ENCODE assay signal across 15 mouse cellular contexts in genomic region chr4:40969161-40969560, GRCm38 (mm10). TPM values are rescaled to one million over a fixed set of nuclear protein-coding genes. Genes with fewer than 3 reads are reported as not detected.
DNase-seq lines count a peak whose midpoint lies in the region; ATAC-seq lines count a peak whose summit lies in the region.
"Had no signal": no experiment of that assay in that cellular context is flagged by ENCODE, and none has a peak within 500 bp of the region (broad histone marks: within the 10 kb centered on the region; RNA-seq: fewer than 3 reads in every experiment).

No protein-coding gene starts in this region.

- intact Hi-C loops in heart, postnatal 25 days (cut with DNase I), result loop anchor here (2.0 kb wide), 1 partner anchor 18 kb away; no protein-coding TSS in a partner anchor

- no peak for DNase-seq in heart, embryonic 10.5 days (ENCODE audit: low spot score)
- no peak for DNase-seq in heart, postnatal 25 days (ENCODE audit: low spot score)
- no peak for DNase-seq in embryonic facial prominence, embryonic 10.5 days (ENCODE audit: low spot score)
- DNase-seq in liver, embryonic 11.5 days (ENCODE audit: low spot score), result no peak
- no peak for DNase-seq in layer of hippocampus, postnatal 36 days
- DNase-seq: gastrocnemius, postnatal 36 days; right cerebral cortex, postnatal 14 days had no signal

- ATAC-seq in kidney, embryonic 15.5 days (replicated peaks; ENCODE audit: low FRiP score), result no peak
- no peak for ATAC-seq in kidney, embryonic 14.5 days (ENCODE audit: low FRiP score, low TSS enrichment)
- ATAC-seq in liver, embryonic 11.5 days (replicated peaks; ENCODE audit: low FRiP score), result no peak
- ATAC-seq in cerebellum, adult (ENCODE audit: insufficient number of reproducible peaks, low FRiP score, low TSS enrichment), result no peak
- ATAC-seq: activated CD4-positive, CD25-positive, alpha-beta regulatory T cell, adult 4 months; midbrain, embryonic 15.5 days had no signal

- no peak overlapping the region for H3K9ac ChIP-seq in kidney, embryonic 15.5 days
- H3K9ac ChIP-seq in kidney, embryonic 14.5 days (ENCODE audit: low read depth, low read length), result no peak overlapping the region
- no peak overlapping the region for H3K9ac ChIP-seq in liver, embryonic 11.5 days (ENCODE audit: low read depth, low read length)
- H3K9ac ChIP-seq: midbrain, embryonic 15.5 days had no signal

- H3K27ac ChIP-seq in heart, embryonic 10.5 days, result 0 out of 2 replicates have a peak overlapping the region, but pooled peaks have one; percentile 97
- H3K27ac ChIP-seq in kidney, embryonic 15.5 days, result peak overlapping the region; percentile 94
- H3K27ac ChIP-seq in kidney, embryonic 14.5 days (ENCODE audit: low read depth, low read length), result no peak overlapping the region; the same call in 1 of the 2 replicates
- no peak overlapping the region for H3K27ac ChIP-seq in embryonic facial prominence, embryonic 10.5 days (replicated peaks)
- no peak overlapping the region for H3K27ac ChIP-seq in liver, embryonic 11.5 days (ENCODE audit: low read depth, low read length)
- H3K27ac ChIP-seq: macrophage had no signal

- peaks cover 22% of the 10 kb centered on the region for H3K4me1 ChIP-seq in heart, embryonic 10.5 days
- peaks cover 22% of the 10 kb centered on the region for H3K4me1 ChIP-seq in kidney, embryonic 15.5 days
- H3K4me1 ChIP-seq in kidney, embryonic 14.5 days (ENCODE audit: control insufficient read depth, insufficient read depth, low read length), result peaks cover 11% of the 10 kb centered on the region; the same call in 1 of the 2 replicates
- peaks cover 15% of the 10 kb centered on the region for H3K4me1 ChIP-seq in embryonic facial prominence, embryonic 10.5 days
- H3K4me1 ChIP-seq in liver, embryonic 11.5 days (replicated peaks; ENCODE audit: control insufficient read depth, insufficient read depth, low read length), result peaks cover 21% of the 10 kb centered on the region

- no peaks in the 10 kb centered on the region for H3K9me3 ChIP-seq in heart, embryonic 10.5 days
- H3K9me3 ChIP-seq in kidney, embryonic 15.5 days (replicated peaks), result no peaks in the 10 kb centered on the region
- H3K9me3 ChIP-seq in kidney, embryonic 14.5 days (ENCODE audit: control insufficient read depth, low read length), result no peaks in the 10 kb centered on the region
- no peaks in the 10 kb centered on the region for H3K9me3 ChIP-seq in embryonic facial prominence, embryonic 10.5 days
- H3K9me3 ChIP-seq in liver, embryonic 11.5 days (ENCODE audit: control insufficient read depth, low read length), result no peaks in the 10 kb centered on the region
- H3K9me3 ChIP-seq: midbrain, embryonic 15.5 days had no signal

- peak overlapping the region; percentile 66 for H3K4me2 ChIP-seq in kidney, embryonic 15.5 days
- H3K4me2 ChIP-seq in kidney, embryonic 14.5 days (replicated peaks; ENCODE audit: low read depth, low read length), result no peak overlapping the region
- H3K4me2 ChIP-seq in liver, embryonic 11.5 days, result no peak overlapping the region

- 76% methylated on average over 4 of the region's 4 CpGs for WGBS in heart, embryonic 10.5 days
- 59% methylated on average over 4 of the region's 4 CpGs for WGBS in kidney, embryonic 15.5 days
- 63% methylated on average over 4 of the region's 4 CpGs for WGBS in kidney, embryonic 14.5 days
- WGBS in embryonic facial prominence, embryonic 10.5 days, result 83% methylated on average over 4 of the region's 4 CpGs
- WGBS in liver, embryonic 11.5 days, result 70% methylated on average over 4 of the region's 4 CpGs

- no peaks in the 10 kb centered on the region for H3K27me3 ChIP-seq in heart, embryonic 10.5 days (ENCODE audit: insufficient read depth, poor library complexity, severe bottlenecking)
- H3K27me3 ChIP-seq in kidney, embryonic 15.5 days, result no peaks in the 10 kb centered on the region
- H3K27me3 ChIP-seq in kidney, embryonic 14.5 days (ENCODE audit: control insufficient read depth, insufficient read depth, low read length), result no peaks in the 10 kb centered on the region
- no peaks in the 10 kb centered on the region for H3K27me3 ChIP-seq in embryonic facial prominence, embryonic 10.5 days (replicated peaks; ENCODE audit: low read depth, poor library complexity, severe bottlenecking)
- H3K27me3 ChIP-seq in liver, embryonic 11.5 days (replicated peaks; ENCODE audit: control insufficient read depth, insufficient read depth, low read length), result no peaks in the 10 kb centered on the region
- H3K27me3 ChIP-seq: midbrain, embryonic 15.5 days had no signal

- H3K36me3 ChIP-seq in heart, embryonic 10.5 days, result peaks cover 35% of the 10 kb centered on the region
- H3K36me3 ChIP-seq in kidney, embryonic 15.5 days, result peaks cover 34% of the 10 kb centered on the region
- H3K36me3 ChIP-seq in kidney, embryonic 14.5 days (ENCODE audit: control insufficient read depth, insufficient read depth, low read length), result peaks cover 21% of the 10 kb centered on the region
- H3K36me3 ChIP-seq in embryonic facial prominence, embryonic 10.5 days (replicated peaks), result peaks cover 41% of the 10 kb centered on the region
- peaks cover 8% of the 10 kb centered on the region for H3K36me3 ChIP-seq in liver, embryonic 11.5 days (ENCODE audit: control insufficient read depth, insufficient read depth, low read length)

- H3K4me3 ChIP-seq in heart, embryonic 10.5 days, result no peak overlapping the region
- H3K4me3 ChIP-seq in kidney, embryonic 15.5 days (replicated peaks), result peak overlapping the region; percentile 82; the same call in 1 of the 2 replicates
- H3K4me3 ChIP-seq in kidney, embryonic 14.5 days (ENCODE audit: low read length), result no peak overlapping the region
- 0 out of 2 replicates have a peak overlapping the region, but pooled peaks have one; percentile 98 for H3K4me3 ChIP-seq in embryonic facial prominence, embryonic 10.5 days
- peak overlapping the region; percentile 98; the same call in 1 of the 2 replicates for H3K4me3 ChIP-seq in liver, embryonic 11.5 days (ENCODE audit: low read depth, low read length)

RNA-seq across cellular contexts. Expression of gene Nfx1, which starts 1.5 kb away (rescaled TPM):
- polyA plus RNA-seq in heart, embryonic 10.5 days (2016; fragmentation: Nextera tagmentation; extraction: Ambion mirVana), result 76.5 and 87.4 TPM in 2 replicates
- 10 to 100 TPM; 20.1 to 21.3 TPM for total RNA-seq in heart, postnatal 25 days (2021)
- polyA plus RNA-seq in kidney, embryonic 15.5 days (2015; fragmentation: Nextera tagmentation; extraction: Ambion mirVana), result 87.3 and 87.9 TPM in 2 replicates
- polyA plus RNA-seq in kidney, embryonic 14.5 days (2014; fragmentation: Nextera tagmentation; extraction: Ambion mirVana), result 58.6 and 103 TPM in 2 replicates
- 101 and 103 TPM in 2 replicates for polyA plus RNA-seq in embryonic facial prominence, embryonic 10.5 days (2016; fragmentation: Nextera tagmentation; extraction: Ambion mirVana)
- polyA plus RNA-seq in liver, embryonic 11.5 days (2014; fragmentation: Nextera tagmentation; extraction: Ambion mirVana), result 89.0 and 97.5 TPM in 2 replicates
- total RNA-seq in layer of hippocampus, postnatal 36 days (2021), result 10 to 100 TPM; 66.1 to 76.4 TPM

RNA-seq across cellular contexts. Expression of gene Chmp5, which starts 21.0 kb away (rescaled TPM):
- 72.3 and 76.7 TPM in 2 replicates for polyA plus RNA-seq in heart, embryonic 10.5 days (2016; fragmentation: Nextera tagmentation; extraction: Ambion mirVana)
- total RNA-seq in heart, postnatal 25 days (2021), result 10 to 100 TPM; 33.7 to 35.9 TPM
- polyA plus RNA-seq in kidney, embryonic 15.5 days (2015; fragmentation: Nextera tagmentation; extraction: Ambion mirVana), result 114 and 121 TPM in 2 replicates
- 113 and 137 TPM in 2 replicates for polyA plus RNA-seq in kidney, embryonic 14.5 days (2014; fragmentation: Nextera tagmentation; extraction: Ambion mirVana)
- polyA plus RNA-seq in embryonic facial prominence, embryonic 10.5 days (2016; fragmentation: Nextera tagmentation; extraction: Ambion mirVana), result 91.0 and 93.4 TPM in 2 replicates
- polyA plus RNA-seq in liver, embryonic 11.5 days (2014; fragmentation: Nextera tagmentation; extraction: Ambion mirVana), result 70.7 and 74.6 TPM in 2 replicates
- 10 to 100 TPM; 87.9 to 89.4 TPM for total RNA-seq in layer of hippocampus, postnatal 36 days (2021)

RNA-seq across cellular contexts. Expression of gene Bag1, which starts 21.1 kb away (rescaled TPM):
- 181 and 209 TPM in 2 replicates for polyA plus RNA-seq in heart, embryonic 10.5 days (2016; fragmentation: Nextera tagmentation; extraction: Ambion mirVana)
- 100 to 1,000 TPM; 247 to 264 TPM for total RNA-seq in heart, postnatal 25 days (2021)
- 218 and 220 TPM in 2 replicates for polyA plus RNA-seq in kidney, embryonic 15.5 days (2015; fragmentation: Nextera tagmentation; extraction: Ambion mirVana)
- 235 and 248 TPM in 2 replicates for polyA plus RNA-seq in kidney, embryonic 14.5 days (2014; fragmentation: Nextera tagmentation; extraction: Ambion mirVana)
- 210 and 219 TPM in 2 replicates for polyA plus RNA-seq in embryonic facial prominence, embryonic 10.5 days (2016; fragmentation: Nextera tagmentation; extraction: Ambion mirVana)
- 219 and 225 TPM in 2 replicates for polyA plus RNA-seq in liver, embryonic 11.5 days (2014; fragmentation: Nextera tagmentation; extraction: Ambion mirVana)
- total RNA-seq in layer of hippocampus, postnatal 36 days (2021), result 100 to 1,000 TPM; 148 to 156 TPM

RNA-seq across cellular contexts. Expression of gene Spink4, which starts 49.3 kb away (rescaled TPM):
- polyA plus RNA-seq in heart, embryonic 10.5 days (2016; fragmentation: Nextera tagmentation; extraction: Ambion mirVana), result 6.2 and 10.2 TPM in 2 replicates
- under 1 TPM in 1 of 2 experiments, not detected in 1; 0.78 TPM for total RNA-seq in heart, postnatal 25 days (2021)
- polyA plus RNA-seq in kidney, embryonic 15.5 days (2015; fragmentation: Nextera tagmentation; extraction: Ambion mirVana), result 1.1 and 31.9 TPM in 2 replicates
- polyA plus RNA-seq in kidney, embryonic 14.5 days (2014; fragmentation: Nextera tagmentation; extraction: Ambion mirVana), result not detected in 2 replicates
- not detected in 2 replicates for polyA plus RNA-seq in embryonic facial prominence, embryonic 10.5 days (2016; fragmentation: Nextera tagmentation; extraction: Ambion mirVana)
- not detected in 2 replicates for polyA plus RNA-seq in liver, embryonic 11.5 days (2014; fragmentation: Nextera tagmentation; extraction: Ambion mirVana)
- not detected for total RNA-seq in layer of hippocampus, postnatal 36 days (2021)
- total RNA-seq: gastrocnemius, postnatal 36 days; hematopoietic stem cell, adult 5-6 weeks; left cerebral cortex, adult 8-10 months had no signal
- polyA plus RNA-seq: activated CD4-positive, CD25-positive, alpha-beta regulatory T cell, adult 4 months; macrophage; midbrain, embryonic 15.5 days had no signal

Comparison
In these comparisons a context has a peak if more than half of its experiments do, and no peak if none do; other contexts are left out.
1. H3K27ac ChIP-seq: peak in heart, embryonic 10.5 days (single experiment) and kidney, embryonic 15.5 days (single experiment); none in kidney, embryonic 14.5 days (single experiment), embryonic facial prominence, embryonic 10.5 days (single experiment) and liver, embryonic 11.5 days (single experiment).
2. H3K4me3 ChIP-seq: peak in kidney, embryonic 15.5 days (single experiment), embryonic facial prominence, embryonic 10.5 days (single experiment) and liver, embryonic 11.5 days (single experiment); none in heart, embryonic 10.5 days (single experiment) and kidney, embryonic 14.5 days (single experiment).